Mouse (Mus musculus) bone marrow, adult 2 months (tissue): ENCODE results near the gene Cpa2.

Experiments used
- CTCF ChIP-seq: fragments of 200-500 bp; IDR thresholded peaks from 2 replicates; pipeline ENCODE4 v1.5.1; 2011; ENCODE audit warnings: low read length, control low read depth; ENCODE audit not compliant: control insufficient read depth, insufficient read depth
- POLR2A ChIP-seq: fragments of 200-500 bp; IDR thresholded peaks from 2 replicates; pipeline ENCODE4 v1.6.1; 2011; ENCODE audit warnings: low read depth, mild to moderate bottlenecking, control low read depth, low read length, borderline replicate concordance; ENCODE audit not compliant: control insufficient read depth

DNA sequence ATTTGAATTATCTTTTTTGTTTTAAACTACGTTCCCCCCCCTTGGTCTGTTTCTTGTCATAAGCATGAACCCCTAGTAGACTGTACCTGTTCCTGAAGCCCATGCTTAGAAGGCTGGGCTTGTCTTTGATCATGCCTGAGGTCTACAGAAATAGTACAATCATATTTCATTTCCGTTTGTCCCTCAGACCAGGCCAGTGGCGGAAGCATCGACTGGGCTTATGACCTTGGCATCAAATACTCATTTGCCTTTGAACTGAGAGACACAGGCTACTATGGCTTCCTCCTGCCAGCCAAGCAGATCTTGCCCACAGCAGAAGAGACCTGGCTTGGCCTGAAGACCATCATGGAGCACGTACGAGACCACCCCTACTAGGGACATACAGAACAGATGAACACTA, 22.7 kb downstream of the Cpa2 start:
- TF ChIP-seq POLR2A (no peak), CTCF (no peak)
